8 mouse cellular contexts compared by ENCODE assay signal in the genomic region with DNA sequence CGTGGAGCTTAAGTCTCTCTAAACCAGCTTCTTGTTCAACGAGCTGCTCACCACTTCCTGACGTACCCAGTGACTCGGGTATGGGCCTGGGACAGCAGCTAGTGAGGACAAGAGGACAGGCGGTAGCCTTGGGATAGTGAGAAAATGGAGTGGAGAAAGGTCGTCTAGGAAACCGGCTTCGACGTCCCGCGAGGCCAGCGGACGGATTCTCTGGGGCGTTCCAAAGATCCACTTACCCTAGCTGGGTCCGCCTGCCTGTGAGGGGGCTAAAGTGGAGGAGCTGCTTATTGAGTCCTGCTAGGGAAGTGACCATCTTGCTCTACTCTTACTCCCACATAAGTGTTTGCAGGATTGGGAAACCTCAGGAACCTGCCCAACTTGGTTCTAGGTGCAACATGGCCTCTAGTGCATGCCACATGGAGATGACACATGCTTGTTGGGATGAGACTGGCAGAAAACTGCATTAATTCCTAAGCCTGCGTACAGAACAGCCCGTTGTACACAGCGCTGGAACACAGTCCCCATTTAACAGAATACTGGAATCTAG. TPM values are rescaled to one million over a fixed set of nuclear protein-coding genes. Genes with fewer than 3 reads are reported as not detected.
DNase-seq lines count a peak whose midpoint lies in the region; ATAC-seq and TF ChIP-seq lines count a peak whose summit lies in the region.

No protein-coding gene starts in this region.

- H3K27me3 ChIP-seq in liver, adult 2 months (ENCODE audit: control insufficient read depth, insufficient read depth, low read length), result no peaks in the 10 kb centered on the region
- no peaks in the 10 kb centered on the region for H3K27me3 ChIP-seq in embryonic facial prominence, embryonic 14.5 days (replicated peaks; ENCODE audit: control insufficient read depth, insufficient read depth, low read length)
- no peaks in the 10 kb centered on the region for H3K27me3 ChIP-seq in intestine, embryonic 15.5 days (replicated peaks)
- H3K27me3 ChIP-seq in neural tube, embryonic 12.5 days (replicated peaks), result no peaks in the 10 kb centered on the region

- DNase-seq in liver, adult 2 months (ENCODE audit: extremely low read depth, low read depth, low spot score), result peak; percentile 57
- DNase-seq in liver, result no peak
- DNase-seq in embryonic facial prominence, embryonic 14.5 days (ENCODE audit: low spot score), result no peak
- DNase-seq in adrenal gland, adult 8-10 months, result no peak
- DNase-seq in left cerebral cortex, postnatal 25 days (ENCODE audit: low spot score in 2 of 2), result no peak
- DNase-seq in gastrocnemius, adult 8-10 months (ENCODE audit: low spot score in 2 of 2), result no peak

- no peak for TF ChIP-seq CTCF in liver, adult 2 months (IDR thresholded peaks at IDR 0.05; ENCODE audit: low read depth, low read length)

- peaks cover 20% of the 10 kb centered on the region for H3K4me1 ChIP-seq in liver, adult 2 months (ENCODE audit: control insufficient read depth, insufficient read depth, low read length)
- peaks cover 28% of the 10 kb centered on the region for H3K4me1 ChIP-seq in embryonic facial prominence, embryonic 14.5 days (ENCODE audit: control insufficient read depth, insufficient read depth, low read length)
- peaks cover 25% of the 10 kb centered on the region for H3K4me1 ChIP-seq in intestine, embryonic 15.5 days (replicated peaks)
- peaks cover 27% of the 10 kb centered on the region for H3K4me1 ChIP-seq in neural tube, embryonic 12.5 days

- H3K79me2 ChIP-seq in liver, adult 2 months (ENCODE audit: control insufficient read depth, insufficient read depth, low read length), result peaks cover 16% of the 10 kb centered on the region

- peak overlapping the region; percentile 85 for H3K27ac ChIP-seq in liver, adult 2 months (replicated peaks; ENCODE audit: insufficient read depth, low read depth, low read length)
- H3K27ac ChIP-seq in embryonic facial prominence, embryonic 14.5 days (replicated peaks; ENCODE audit: low read depth, low read length), result peak overlapping the region; percentile 81
- H3K27ac ChIP-seq in intestine, embryonic 15.5 days, result peak overlapping the region; percentile 54
- H3K27ac ChIP-seq in neural tube, embryonic 12.5 days, result no peak overlapping the region

- 17% methylated on average over 18 of the region's 18 CpGs for WGBS in liver, adult 2 months
- 14% methylated on average over 18 of the region's 18 CpGs for WGBS in embryonic facial prominence, embryonic 14.5 days
- WGBS in intestine, embryonic 15.5 days, result 16% methylated on average over 18 of the region's 18 CpGs
- 15% methylated on average over 18 of the region's 18 CpGs for WGBS in neural tube, embryonic 12.5 days

- H3K4me2 ChIP-seq in embryonic facial prominence, embryonic 14.5 days (ENCODE audit: low read depth, low read length), result peak overlapping the region; percentile 86
- H3K4me2 ChIP-seq in intestine, embryonic 15.5 days (replicated peaks), result peak overlapping the region; percentile 65
- H3K4me2 ChIP-seq in neural tube, embryonic 12.5 days (replicated peaks), result peak overlapping the region; percentile 76

- intact Hi-C loops in left cerebral cortex, postnatal 25 days (cut with DNase I), result loop anchor here (5.0 kb wide), 1 partner anchor 82 kb away; no protein-coding TSS in a partner anchor

- H3K9ac ChIP-seq in liver, adult 2 months (ENCODE audit: low read depth, low read length), result peak overlapping the region; percentile 71
- H3K9ac ChIP-seq in embryonic facial prominence, embryonic 14.5 days (ENCODE audit: low read depth, low read length), result peak overlapping the region; percentile 66
- H3K9ac ChIP-seq in intestine, embryonic 15.5 days, result peak overlapping the region; percentile 20
- H3K9ac ChIP-seq in neural tube, embryonic 12.5 days, result peak overlapping the region; percentile 48

- ATAC-seq in embryonic facial prominence, embryonic 14.5 days (ENCODE audit: low read depth), result no peak
- ATAC-seq in intestine, embryonic 15.5 days, result no peak; the same call in 1 of the 2 replicates
- ATAC-seq in neural tube, embryonic 12.5 days (ENCODE audit: low FRiP score, low read depth), result no peak; the same call in none of the 2 replicates

- no peaks in the 10 kb centered on the region for H3K36me3 ChIP-seq in liver, adult 2 months (ENCODE audit: control insufficient read depth, insufficient read depth, low read length)
- H3K36me3 ChIP-seq in embryonic facial prominence, embryonic 14.5 days (ENCODE audit: control insufficient read depth, insufficient read depth, low read length), result no peaks in the 10 kb centered on the region
- H3K36me3 ChIP-seq in intestine, embryonic 15.5 days, result no peaks in the 10 kb centered on the region
- H3K36me3 ChIP-seq in neural tube, embryonic 12.5 days, result no peaks in the 10 kb centered on the region

- H3K4me3 ChIP-seq in liver, adult 2 months (ENCODE audit: insufficient read depth, low read depth, low read length), result peak overlapping the region; percentile 57
- H3K4me3 ChIP-seq in embryonic facial prominence, embryonic 14.5 days (ENCODE audit: low read depth, low read length), result peak overlapping the region; percentile 90
- peak overlapping the region; percentile 82 for H3K4me3 ChIP-seq in intestine, embryonic 15.5 days (replicated peaks)
- peak overlapping the region; percentile 68 for H3K4me3 ChIP-seq in neural tube, embryonic 12.5 days

- H3K9me3 ChIP-seq in embryonic facial prominence, embryonic 14.5 days (ENCODE audit: control insufficient read depth, low read length), result no peaks in the 10 kb centered on the region
- no peaks in the 10 kb centered on the region for H3K9me3 ChIP-seq in intestine, embryonic 15.5 days
- no peaks in the 10 kb centered on the region for H3K9me3 ChIP-seq in neural tube, embryonic 12.5 days

- TF ChIP-seq POLR2A in liver, adult 2 months (IDR thresholded peaks at IDR 0.05; ENCODE audit: extremely low read depth, insufficient read depth, low read length), result no peak

RNA-seq across cellular contexts. Expression of a gene that starts 0.7 kb away (rescaled TPM):
- 11.0 and 13.8 TPM in 2 replicates for total RNA-seq in liver, adult 2 months (2014; rRNA removed)
- polyA plus RNA-seq in liver, adult 2 months (2012; rRNA removed), result 20.7 and 28.1 TPM in 2 replicates
- polyA plus RNA-seq in embryonic facial prominence, embryonic 14.5 days (2014; fragmentation: Nextera tagmentation; extraction: Ambion mirVana), result 66.8 and 68.3 TPM in 2 replicates
- polyA plus RNA-seq in intestine, embryonic 15.5 days (2015; fragmentation: Nextera tagmentation; extraction: Ambion mirVana), result 30.2 and 33.2 TPM in 2 replicates
- polyA plus RNA-seq in neural tube, embryonic 12.5 days (2016; fragmentation: Nextera tagmentation; extraction: Ambion mirVana), result 12.8 and 14.1 TPM in 2 replicates
- total RNA-seq in adrenal gland, adult 8-10 months (2022), result 10 to 100 TPM; 58.8 to 94.7 (median 64.4) TPM
- 1 to 10 TPM; 5.2 to 6.5 TPM for total RNA-seq in left cerebral cortex, postnatal 25 days (2021)
- total RNA-seq in gastrocnemius, adult 8-10 months (2022), result 10 to 100 TPM; 22.3 to 27.7 (median 23.7) TPM

Comparison
In these comparisons a context has a peak if more than half of its experiments do, and no peak if none do; other contexts are left out.
1. H3K9ac ChIP-seq: peak in every context shown above with its lines; median percentile 71 in liver, adult 2 months; 66 in embryonic facial prominence, embryonic 14.5 days; 48 in neural tube, embryonic 12.5 days; 20 in intestine, embryonic 15.5 days.